Mouse (Mus musculus) erythroblast, embryonic 14.5 days (primary cell): Measurements from ENCODE around the gene Gm13030. TPM values are rescaled to one million over a fixed set of nuclear protein-coding genes. Genes with fewer than 3 reads are reported as not detected.

Source experiments
- H3K27me3 ChIP-seq: 2 replicates; pipeline ENCODE4 v1.6.1; 2012; ENCODE audit warnings: inconsistent platforms; ENCODE audit not compliant: control insufficient read depth
- H3K36me3 ChIP-seq: 2 replicates; pipeline ENCODE4 v1.6.1; 2012; ENCODE audit warnings: mild to moderate bottlenecking, inconsistent platforms; ENCODE audit not compliant: control insufficient read depth
- H3K4me1 ChIP-seq: 2 replicates; pipeline ENCODE4 v1.6.1; 2012; ENCODE audit warnings: inconsistent platforms; ENCODE audit not compliant: control insufficient read depth
- H3K4me3 ChIP-seq: replicated peaks from 2 replicates; pipeline ENCODE3; 2012; ENCODE audit warnings: moderate library complexity, mild to moderate bottlenecking, inconsistent platforms
- H3K9me3 ChIP-seq: 2 replicates; pipeline ENCODE4 v1.6.1; 2012; ENCODE audit warnings: low read length, inconsistent platforms, mixed read lengths; ENCODE audit not compliant: control insufficient read depth
- GATA1 ChIP-seq: IDR thresholded peaks from 2 replicates; pipeline ENCODE4 v1.6.1; 2012; ENCODE audit warnings: low read length, inconsistent platforms, mixed read lengths
- TAL1 ChIP-seq: IDR thresholded peaks from 3 replicates; pipeline ENCODE4 v1.6.1; 2012; ENCODE audit warnings: low read length, inconsistent platforms, mixed read lengths
- polyA plus RNA-seq: library from polyadenylated mRNA; stranded (reverse); fragments of >175 nt; gene quantifications from 2 replicates; pipeline ENCODE4 v1.2.3, GENCODE M21; 2012

Gm13030 gene
- polyA plus RNA-seq, 1 experiment: not detected

DNA sequence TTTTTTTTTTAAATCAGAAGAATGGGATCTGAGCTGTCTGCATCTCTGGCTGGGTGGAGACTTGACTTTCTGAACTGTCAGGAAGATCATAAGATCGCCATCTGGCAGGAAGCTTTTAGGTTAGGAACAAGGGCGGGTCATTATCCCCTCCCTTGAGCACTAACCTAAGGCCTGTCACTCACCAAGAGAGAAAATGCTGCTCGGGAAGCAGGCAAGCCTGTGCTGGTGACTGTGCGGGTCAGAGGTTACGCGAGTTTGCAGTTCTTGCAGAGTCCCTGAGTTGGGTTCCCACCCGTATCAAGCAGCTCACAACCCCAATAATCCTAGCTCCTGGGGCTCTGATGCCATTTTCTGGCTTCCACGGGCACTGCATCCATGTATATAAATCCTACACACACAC, 5.1 kb downstream of the Gm13030 start:
- no peaks in the 10 kb centered on the region for H3K4me1 ChIP-seq
- no peaks in the 10 kb centered on the region for H3K9me3 ChIP-seq
- H3K27me3 ChIP-seq: no peaks in the 10 kb centered on the region
- TF ChIP-seq GATA1 (no peak), TAL1 (no peak)
- no peaks in the 10 kb centered on the region for H3K36me3 ChIP-seq
- no peak overlapping the region for H3K4me3 ChIP-seq

DNA sequence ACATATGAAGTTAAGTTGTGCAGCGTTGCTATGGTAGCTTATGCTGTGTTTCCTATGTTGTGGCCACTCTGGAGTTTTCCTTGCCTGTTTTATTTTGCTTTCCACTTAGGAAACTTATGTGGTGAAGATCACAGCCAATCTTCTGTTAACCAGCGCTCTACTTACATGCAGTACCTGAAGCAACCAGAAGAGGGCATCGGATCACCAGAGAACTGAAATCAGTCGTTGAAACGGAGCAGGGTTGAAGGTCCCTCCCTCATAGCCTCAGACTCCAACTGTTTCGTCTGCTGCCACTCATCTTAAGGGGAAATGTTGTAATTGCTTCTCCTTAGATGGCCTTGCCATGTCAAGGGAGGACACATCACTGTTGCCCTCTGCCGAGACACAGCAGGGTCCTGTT, 7.4 kb downstream of the Gm13030 start:
- TF ChIP-seq GATA1 (no peak), TAL1 (no peak)
- H3K4me3 ChIP-seq: no peak overlapping the region
- no peaks in the 10 kb centered on the region for H3K4me1 ChIP-seq
- H3K36me3 ChIP-seq: no peaks in the 10 kb centered on the region
- H3K27me3 ChIP-seq: no peaks in the 10 kb centered on the region
- no peaks in the 10 kb centered on the region for H3K9me3 ChIP-seq

DNA sequence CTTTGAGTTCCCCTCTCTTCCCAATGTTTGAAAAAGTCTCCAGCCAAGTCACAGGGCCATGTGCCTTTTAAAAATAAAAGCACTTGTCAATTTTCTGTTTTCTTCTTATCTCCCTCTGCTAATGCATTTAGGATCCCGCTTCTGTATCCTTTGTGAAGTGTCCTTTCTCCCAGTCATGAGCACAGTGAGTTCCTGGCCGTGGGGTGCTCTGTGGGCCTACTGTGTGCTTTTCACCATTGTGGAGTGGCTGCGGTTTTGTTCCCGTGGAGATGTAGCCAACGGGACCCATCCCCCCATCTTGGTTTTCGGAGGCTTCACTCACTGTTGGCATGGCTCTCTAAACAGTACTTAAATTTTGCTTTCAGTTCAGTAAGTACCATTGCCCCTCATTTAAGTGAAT, 7.8 kb downstream of the Gm13030 start:
- H3K27me3 ChIP-seq: no peaks in the 10 kb centered on the region
- no peaks in the 10 kb centered on the region for H3K4me1 ChIP-seq
- no peaks in the 10 kb centered on the region for H3K9me3 ChIP-seq
- no peaks in the 10 kb centered on the region for H3K36me3 ChIP-seq
- no peak for TF ChIP-seq TAL1
- TF ChIP-seq GATA1: no peak
- H3K4me3 ChIP-seq: no peak overlapping the region

DNA sequence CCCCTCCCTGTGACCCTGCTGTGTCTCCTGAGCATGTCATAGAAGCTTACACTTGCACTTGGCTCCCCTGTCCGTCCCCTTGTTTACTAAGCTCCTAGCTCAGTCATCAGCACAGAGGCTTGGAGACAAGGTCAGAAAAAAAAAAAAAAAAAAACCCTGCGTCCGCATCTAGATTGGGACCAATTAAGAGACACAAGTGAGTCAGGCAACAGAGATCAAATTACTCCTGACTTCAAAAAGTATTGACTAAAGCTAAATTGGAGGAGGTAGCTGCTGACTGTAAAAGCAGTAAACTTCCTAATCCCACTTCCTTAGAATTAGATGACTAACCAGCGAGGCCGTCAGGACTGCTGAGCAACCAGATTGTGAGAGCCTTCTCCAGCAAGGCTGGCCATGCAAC, 8.7 kb downstream of the Gm13030 start:
- Histone ChIP-seq H3K36me3 (no peaks in the 10 kb centered on the region), H3K9me3 (no peaks in the 10 kb centered on the region), H3K27me3 (no peaks in the 10 kb centered on the region), H3K4me3 (no peak overlapping the region), H3K4me1 (no peaks in the 10 kb centered on the region)
- TF ChIP-seq GATA1 (no peak), TAL1 (no peak)

DNA sequence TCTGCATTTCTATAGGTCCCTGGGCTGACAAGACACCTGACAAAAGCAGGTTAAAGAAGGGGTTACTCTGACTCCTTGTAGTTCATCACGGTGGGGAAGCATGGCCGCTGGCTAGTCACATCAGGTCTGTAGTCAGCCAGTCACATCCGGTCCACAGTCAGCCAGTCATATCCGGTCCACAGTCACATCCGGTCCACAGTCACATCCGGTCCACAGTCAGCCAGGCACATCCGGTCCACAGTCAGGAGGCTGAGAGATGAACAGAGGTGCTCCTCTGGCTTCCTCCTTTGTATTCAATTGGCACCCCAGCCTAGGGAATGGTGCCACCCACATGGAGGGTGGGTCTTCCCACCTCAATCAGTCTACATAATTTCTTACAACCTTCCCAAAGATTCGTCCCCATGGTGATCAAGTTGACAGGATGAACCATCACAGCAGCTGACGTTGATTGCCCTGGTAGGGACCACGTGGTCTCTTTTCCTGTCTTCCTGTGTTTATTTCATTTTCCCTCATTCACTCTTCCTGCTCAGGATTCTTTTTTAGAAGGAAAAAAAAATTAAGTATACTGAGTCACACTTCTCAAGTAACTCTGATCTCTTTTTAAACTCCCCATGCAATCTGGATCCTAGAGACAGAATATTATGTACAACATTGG, 10.3 kb downstream of the Gm13030 start, which contains the start of gene Pla2g5:
Pla2g5 (minus strand) TSS at position 139 of the 655 bp plus-strand sequence.
- H3K4me1 ChIP-seq: no peaks in the 10 kb centered on the region; the same call in 1 of the 2 replicates
- no peaks in the 10 kb centered on the region for H3K36me3 ChIP-seq
- H3K4me3 ChIP-seq: no peak within 1 kb of the TSS
- peaks cover 3% of the 10 kb centered on the region for H3K27me3 ChIP-seq
- TF ChIP-seq TAL1: no peak
- no peak for TF ChIP-seq GATA1
- H3K9me3 ChIP-seq: no peaks in the 10 kb centered on the region

DNA sequence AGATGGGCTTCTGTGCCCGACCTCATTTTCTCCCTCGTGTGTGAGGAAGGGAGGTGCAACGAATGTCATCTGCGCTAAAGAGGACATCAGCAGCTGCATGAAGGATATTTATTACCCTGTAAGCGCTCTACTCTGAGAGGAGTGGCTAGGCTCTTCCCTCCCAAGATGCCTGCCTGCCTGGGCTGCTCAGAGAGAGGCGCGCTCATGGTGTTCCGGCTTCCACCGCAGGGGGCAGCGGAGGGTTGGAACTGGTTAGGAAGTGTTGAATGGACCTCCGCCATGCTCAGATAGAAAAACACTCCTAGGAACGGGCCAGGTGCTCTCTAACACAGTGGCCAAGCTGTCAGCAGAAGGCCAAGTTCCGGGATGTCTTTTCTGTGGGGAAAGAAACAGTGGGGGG, 14.0 kb downstream of the Gm13030 start:
- H3K27me3 ChIP-seq: peaks cover 3% of the 10 kb centered on the region
- no peak overlapping the region for H3K4me3 ChIP-seq

DNA sequence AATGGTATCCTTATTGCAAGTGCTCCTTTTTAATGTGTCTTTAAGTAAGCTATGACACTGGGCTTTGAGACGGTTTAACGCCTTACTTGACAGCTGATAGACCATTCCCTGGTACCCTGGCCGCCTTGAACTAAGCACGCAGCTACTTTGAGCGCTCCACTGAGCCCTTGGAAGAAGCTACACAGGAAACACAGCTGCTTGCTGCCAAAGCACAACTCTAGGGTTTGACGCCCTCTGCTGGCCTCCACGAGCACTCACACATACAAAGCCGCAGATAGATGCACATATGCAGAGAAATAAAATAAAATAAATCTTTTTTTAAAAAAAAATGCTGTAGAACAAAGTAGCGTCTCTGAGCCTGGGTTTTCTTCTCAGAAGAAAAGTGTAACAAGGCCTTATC, 14.5 kb downstream of the Gm13030 start:
- Histone ChIP-seq H3K9me3 (no peaks in the 10 kb centered on the region), H3K4me3 (no peak overlapping the region), H3K27me3 (peaks cover 3% of the 10 kb centered on the region), H3K36me3 (no peaks in the 10 kb centered on the region), H3K4me1 (no peaks in the 10 kb centered on the region; the same call in 1 of the 2 replicates)
- no peak for TF ChIP-seq TAL1
- no peak for TF ChIP-seq GATA1

More for the DNA sequence above, 14.0 kb downstream of the Gm13030 start:
- TF ChIP-seq TAL1 (no peak), GATA1 (no peak)
- Histone ChIP-seq H3K4me1 (no peaks in the 10 kb centered on the region; the same call in 1 of the 2 replicates), H3K36me3 (no peaks in the 10 kb centered on the region), H3K9me3 (no peaks in the 10 kb centered on the region)

DNA sequence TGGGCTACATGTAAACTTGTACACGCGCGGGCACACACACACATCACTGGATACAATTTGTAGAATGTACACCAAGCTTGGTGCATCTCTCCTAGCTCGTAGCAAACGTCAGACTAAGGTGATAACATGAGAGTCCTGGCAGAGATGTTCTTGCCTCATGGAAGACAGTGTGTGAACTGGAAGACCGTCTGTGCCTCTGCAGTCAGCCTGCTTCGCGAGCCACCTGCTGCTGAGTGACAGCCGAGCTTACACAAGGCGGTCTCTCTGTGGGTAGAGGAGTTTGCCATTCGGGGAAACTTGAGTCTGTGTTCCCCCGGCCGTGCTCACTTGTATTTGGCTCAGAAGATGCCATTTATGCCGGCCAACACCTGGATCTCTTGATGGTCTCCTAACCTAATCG, 15.3 kb downstream of the Gm13030 start:
- TF ChIP-seq TAL1 (no peak), GATA1 (no peak)
- no peak overlapping the region for H3K4me3 ChIP-seq
- H3K4me1 ChIP-seq: no peaks in the 10 kb centered on the region; the same call in 1 of the 2 replicates
- no peaks in the 10 kb centered on the region for H3K36me3 ChIP-seq
- H3K9me3 ChIP-seq: no peaks in the 10 kb centered on the region
- H3K27me3 ChIP-seq: peaks cover 3% of the 10 kb centered on the region

DNA sequence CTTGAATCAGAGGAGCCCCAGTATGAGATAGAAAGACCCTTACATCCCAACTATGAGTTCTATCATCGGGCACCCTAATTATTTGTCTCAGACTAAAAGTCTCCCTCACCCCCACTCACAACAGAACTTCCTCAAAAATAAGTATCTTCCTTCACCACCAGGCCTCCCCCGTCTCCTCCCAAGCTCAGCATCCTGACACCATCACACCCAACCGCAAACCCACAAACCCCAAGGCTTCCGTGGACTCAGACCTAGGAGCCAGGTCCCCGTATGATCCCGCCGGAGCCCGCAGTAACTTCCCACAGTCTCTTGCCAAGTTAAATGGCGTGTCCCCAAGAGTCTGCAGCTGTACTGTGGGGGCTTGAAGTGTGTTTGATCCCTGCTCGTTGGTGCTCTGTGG, 16.2 kb downstream of the Gm13030 start:
- H3K4me3 ChIP-seq: no peak overlapping the region
- H3K27me3 ChIP-seq: peaks cover 3% of the 10 kb centered on the region
- no peak for TF ChIP-seq TAL1
- no peaks in the 10 kb centered on the region; the same call in 1 of the 2 replicates for H3K4me1 ChIP-seq
- H3K9me3 ChIP-seq: no peaks in the 10 kb centered on the region
- H3K36me3 ChIP-seq: no peaks in the 10 kb centered on the region

DNA sequence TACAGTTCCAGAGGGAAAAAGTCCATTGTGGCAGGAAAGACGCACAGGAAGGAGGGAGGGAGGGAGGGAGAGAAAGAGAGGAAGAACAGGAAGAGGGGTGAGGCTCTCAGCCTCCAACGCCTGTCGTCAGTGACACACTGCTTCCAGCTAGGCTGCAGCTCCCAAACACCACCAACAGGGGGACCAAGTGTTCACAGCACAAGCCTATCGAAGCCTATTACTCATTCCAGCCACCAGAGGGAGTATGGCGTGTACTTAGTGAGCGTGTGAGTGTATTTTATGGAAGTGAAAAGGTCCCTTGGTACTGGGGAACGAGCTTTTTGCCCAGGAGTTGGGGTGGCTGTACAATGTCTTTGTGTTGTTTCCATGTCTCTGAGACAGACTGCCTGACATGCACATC, 17.3 kb downstream of the Gm13030 start:
- Histone ChIP-seq H3K27me3 (peaks cover 3% of the 10 kb centered on the region), H3K4me3 (no peak overlapping the region), H3K36me3 (no peaks in the 10 kb centered on the region), H3K9me3 (no peaks in the 10 kb centered on the region), H3K4me1 (no peaks in the 10 kb centered on the region; the same call in 1 of the 2 replicates)
- TF ChIP-seq GATA1 (no peak), TAL1 (no peak)
